Mouse (Mus musculus): ENCODE results near the gene Uqcr10.

Uqcr10 gene

DNA sequence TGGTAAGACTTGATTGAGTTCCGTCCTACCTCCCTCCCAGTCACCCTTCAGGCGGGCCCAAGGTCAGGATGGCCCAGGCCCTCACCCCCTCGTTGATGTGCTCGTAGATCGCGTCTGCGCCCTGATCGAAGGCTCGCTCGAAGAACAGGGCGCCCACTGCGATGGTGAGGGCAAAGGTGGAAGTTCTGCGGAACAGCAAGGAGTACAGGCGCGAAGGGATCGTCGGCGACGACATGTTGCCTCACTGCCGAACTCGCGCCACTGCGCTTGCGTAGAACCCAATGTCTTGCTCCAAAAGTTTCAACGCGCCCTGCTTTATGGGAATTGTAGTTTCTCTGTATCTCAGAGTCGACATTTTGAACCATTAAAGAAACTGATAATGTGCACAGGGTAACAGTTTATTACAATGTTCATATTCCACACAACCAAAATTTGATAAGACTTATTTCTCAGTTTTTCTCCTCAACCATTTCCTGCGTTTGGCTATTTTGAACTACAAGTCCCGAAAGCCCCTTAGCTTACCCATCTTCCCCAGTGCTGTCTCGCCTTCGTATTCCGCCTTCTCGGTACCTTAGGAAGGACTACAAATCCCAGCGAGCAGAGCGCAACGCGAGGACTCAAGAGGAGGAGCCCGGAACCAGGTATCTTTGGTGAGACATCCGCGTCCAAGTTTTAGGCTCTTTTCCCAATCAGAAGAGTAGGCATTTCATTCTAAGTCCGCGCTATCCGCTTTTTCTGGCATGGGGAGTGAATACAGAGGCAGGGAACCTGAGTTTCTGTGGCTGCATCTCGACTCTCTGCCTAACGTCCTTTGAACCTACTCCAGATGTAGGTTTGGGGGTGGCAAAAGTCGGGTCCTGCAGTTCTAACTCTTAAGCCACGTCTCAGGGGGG lies at the start of gene Uqcr10, which contains the start of gene Zmat5:
Gene Uqcr10, minus strand, starts transcription at position 271 of the 893 bp plus-strand sequence.
Gene Zmat5, plus strand, starts transcription at position 607 of the 893 bp plus-strand sequence.
- DNase-seq (ENCODE audit: low spot score): peak; percentile 96

- no peak for DNase-seq (ENCODE audit: low spot score)
Observed at GRCm38 (mm10) chr11:4752836-4753235, 48.7 kb upstream of the Uqcr10 start.

- DNase-seq (ENCODE audit: low spot score): peak; percentile 80
Observed at GRCm38 (mm10) chr11:4750263-4750662, 46.1 kb upstream of the Uqcr10 start.

- no peak for DNase-seq (ENCODE audit: low spot score)
Observed at GRCm38 (mm10) chr11:4747285-4747684, 43.1 kb upstream of the Uqcr10 start.

GRCm38 (mm10) chr11:4746733-4747132 lies 42.6 kb upstream of the Uqcr10 start, which contains the start of gene Cabp7:
Cabp7 (minus strand) TSS chr11:4746778.
- DNase-seq (ENCODE audit: low spot score): no peak

GRCm38 (mm10) chr11:4745969-4746368 lies 41.8 kb upstream of the Uqcr10 start:
- no peak for DNase-seq (ENCODE audit: low spot score)

- DNase-seq (ENCODE audit: low spot score): no peak
Observed at GRCm38 (mm10) chr11:4744691-4745090, 40.5 kb upstream of the Uqcr10 start.

- no peak for DNase-seq (ENCODE audit: low spot score)
Observed at GRCm38 (mm10) chr11:4740785-4741184, 36.6 kb upstream of the Uqcr10 start.

DNA sequence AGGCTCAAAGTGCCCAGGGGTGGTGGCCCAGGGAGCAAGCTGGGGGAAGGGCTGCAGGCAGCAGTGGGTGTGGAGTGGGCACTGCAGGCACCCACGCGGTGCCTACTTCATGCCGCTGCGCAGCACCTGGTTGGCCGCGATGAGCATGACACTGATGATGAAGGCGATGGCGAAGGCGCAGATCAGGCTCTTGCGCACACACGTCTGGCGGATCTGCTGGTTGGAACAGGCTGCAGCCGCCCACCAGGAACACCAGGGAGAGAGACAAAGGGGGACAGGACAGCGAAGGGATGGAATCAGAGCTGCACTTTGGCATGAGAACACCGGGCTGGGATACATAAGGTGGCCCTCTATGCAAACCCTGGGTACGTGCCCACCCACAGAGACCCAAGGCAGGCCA lies 34.6 kb upstream of the Uqcr10 start:
- no peak for DNase-seq (ENCODE audit: low spot score)

DNA sequence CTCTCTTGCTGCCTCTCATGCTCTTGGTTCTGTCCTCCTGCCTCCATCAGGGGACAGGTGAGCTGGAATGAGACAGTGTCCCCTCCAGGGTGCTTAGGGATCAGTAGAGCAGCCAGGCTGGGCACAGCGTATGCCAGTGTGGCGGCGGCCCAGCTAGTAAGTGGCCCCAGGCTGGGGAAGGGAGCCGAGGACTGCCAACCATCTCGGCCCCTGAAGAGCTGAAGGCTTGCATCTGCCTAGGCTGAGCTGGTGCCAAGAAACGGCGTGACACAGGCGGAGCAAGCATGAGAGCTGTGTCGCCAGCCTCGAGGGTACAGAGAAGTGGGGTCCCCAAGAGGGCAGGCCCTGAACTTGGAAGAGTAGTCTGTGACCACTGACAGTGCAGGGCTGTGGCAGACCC lies 33.5 kb upstream of the Uqcr10 start:
- DNase-seq (ENCODE audit: low spot score): no peak

DNA sequence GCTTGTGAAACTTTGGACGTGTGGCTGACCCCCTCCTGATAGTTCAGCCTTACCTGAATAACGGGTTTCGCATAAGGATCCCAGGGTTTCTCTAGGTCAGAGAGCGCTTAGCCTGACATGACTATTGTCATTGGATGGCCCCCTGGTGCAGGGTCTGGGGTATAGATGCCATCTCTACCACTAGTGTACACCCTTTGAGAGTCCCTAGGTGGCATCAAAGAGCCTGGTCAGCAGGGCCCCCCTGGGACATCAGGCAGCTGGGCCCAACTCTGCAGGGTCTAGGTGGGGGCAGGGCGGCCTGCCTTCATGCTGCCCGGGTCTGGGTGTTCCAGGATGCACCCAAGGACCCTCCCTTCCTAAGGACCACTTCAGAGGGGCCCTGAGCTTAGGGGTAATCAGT lies 32.2 kb upstream of the Uqcr10 start:
- no peak for DNase-seq (ENCODE audit: low spot score)

- DNase-seq (ENCODE audit: low spot score): no peak
Observed at GRCm38 (mm10) chr11:4734179-4734578, 30.0 kb upstream of the Uqcr10 start.

DNA sequence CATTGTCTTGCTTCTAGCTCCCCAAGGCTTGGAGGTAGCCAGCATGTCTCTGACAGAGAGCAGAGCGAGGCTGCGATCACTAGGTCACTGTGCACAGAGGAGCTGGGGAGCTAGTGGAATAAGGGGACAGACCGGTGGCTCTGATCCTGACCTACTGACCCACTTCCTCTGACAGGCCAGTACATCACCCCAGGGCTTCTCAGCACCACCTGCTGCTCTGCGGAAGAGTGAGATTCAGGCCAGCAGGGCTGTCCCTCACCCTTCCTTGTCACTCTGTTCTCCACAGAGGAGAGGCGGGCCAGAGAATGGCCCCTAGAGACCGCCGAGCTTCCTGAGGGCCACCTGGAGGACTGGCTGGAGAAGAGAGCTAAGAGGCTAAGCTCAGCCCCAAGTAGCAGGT lies 27.6 kb upstream of the Uqcr10 start:
- DNase-seq (ENCODE audit: low spot score): no peak

- DNase-seq (ENCODE audit: low spot score): no peak
Observed at GRCm38 (mm10) chr11:4730913-4731312, 26.8 kb upstream of the Uqcr10 start.

GRCm38 (mm10) chr11:4730096-4730495 lies 26.0 kb upstream of the Uqcr10 start:
- DNase-seq (ENCODE audit: low spot score): no peak

- peak; percentile 18 for DNase-seq (ENCODE audit: low spot score)
Observed at GRCm38 (mm10) chr11:4729603-4730002, 25.5 kb upstream of the Uqcr10 start.

- DNase-seq (ENCODE audit: low spot score): no peak
Observed at GRCm38 (mm10) chr11:4721728-4722127, 17.6 kb upstream of the Uqcr10 start.

GRCm38 (mm10) chr11:4720900-4721580 lies 16.9 kb upstream of the Uqcr10 start:
- DNase-seq (ENCODE audit: low spot score): no peak

DNA sequence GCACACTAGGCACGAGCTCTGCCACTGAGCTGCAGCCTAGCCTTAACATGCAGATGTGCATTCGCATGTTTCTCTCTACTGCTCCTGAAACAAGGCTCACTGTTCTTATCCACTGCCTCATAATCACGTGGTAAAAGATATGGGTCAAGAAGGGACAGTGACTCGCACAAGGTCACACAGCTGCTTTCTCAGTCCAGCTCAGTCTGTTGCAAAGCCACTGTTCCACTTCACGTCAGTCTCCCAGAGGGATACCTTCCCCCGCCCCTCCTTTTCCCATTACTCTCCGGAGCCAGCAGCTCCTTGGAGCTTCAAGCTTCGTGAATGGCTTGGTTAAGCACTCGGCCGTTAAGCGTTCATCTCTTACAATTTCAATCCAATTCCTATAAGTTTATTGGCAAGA lies 16.3 kb upstream of the Uqcr10 start:
- no peak for DNase-seq (ENCODE audit: low spot score)

- no peak for DNase-seq (ENCODE audit: low spot score)
Observed at GRCm38 (mm10) chr11:4719961-4720360, 15.8 kb upstream of the Uqcr10 start.

- DNase-seq (ENCODE audit: low spot score): no peak
Observed at GRCm38 (mm10) chr11:4718548-4718947, 14.4 kb upstream of the Uqcr10 start.

DNA sequence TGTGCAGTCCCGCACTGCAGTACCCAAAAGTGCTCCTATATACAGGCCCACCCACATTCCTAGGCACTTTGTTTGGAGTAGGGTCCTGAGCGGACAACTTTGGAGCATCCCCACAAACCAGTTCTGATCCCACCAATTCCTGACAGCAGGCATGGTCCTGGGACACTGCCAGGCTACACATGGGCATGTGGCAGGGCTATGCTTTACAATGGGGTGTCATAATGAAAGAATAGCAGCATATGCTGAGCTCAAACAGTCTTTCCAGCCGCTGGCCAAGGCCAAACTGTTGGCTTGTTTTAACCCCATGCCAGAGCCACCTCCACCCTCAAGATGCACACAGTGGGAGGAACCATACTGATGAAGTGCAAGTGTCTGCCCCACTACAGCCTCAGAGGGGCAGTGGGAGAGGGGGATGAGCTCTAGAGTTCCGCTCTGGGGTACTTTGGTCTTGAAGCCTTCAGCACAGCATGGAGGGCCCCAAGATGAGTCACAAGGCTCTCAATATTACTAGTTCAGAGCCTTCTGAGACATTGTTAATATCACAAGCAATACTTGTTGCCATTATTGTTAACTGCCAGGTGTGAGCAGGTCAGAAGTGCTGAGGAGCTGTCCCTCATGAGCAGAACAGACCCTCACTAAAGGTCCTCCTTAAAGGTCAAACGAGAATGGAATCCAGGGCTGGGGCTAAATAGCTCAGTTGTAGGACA lies 12.5 kb upstream of the Uqcr10 start:
- no peak for DNase-seq (ENCODE audit: low spot score)

- peak; percentile 72 for DNase-seq (ENCODE audit: low spot score)
Observed at GRCm38 (mm10) chr11:4715596-4715995, 11.5 kb upstream of the Uqcr10 start.

Data from yolk sac, embryonic 10.5 days (tissue).